Mouse (Mus musculus): ENCODE data around the gene Sort1.

- TF ChIP-seq CTCF (IDR thresholded peaks at IDR 0.05) (no peak), EP300 (IDR thresholded peaks at IDR 0.05) (no peak)
Observed at GRCm38 (mm10) chr3:108303683-108304082, 19.8 kb downstream of the Sort1 start.

All from lung, postnatal 0 days (tissue).